Mouse (Mus musculus) stomach, adult 2 months (tissue): ENCODE data around the gene Irf2bp1. TPM values are rescaled to one million over a fixed set of nuclear protein-coding genes. Genes with fewer than 3 reads are reported as not detected.

Experiments used
- polyA plus RNA-seq: library from polyadenylated mRNA; depleted of rRNA; stranded (reverse); fragments of >200 nt; gene quantifications from 2 replicates; pipeline ENCODE4 v1.2.3, GENCODE M21; 2012; rRNA removed

Irf2bp1 gene
- polyA plus RNA-seq: 18.4 and 26.7 TPM in 2 replicates

GRCm38 (mm10) chr7:19003902-19004630 is at the start of gene Irf2bp1:
TSS of gene Irf2bp1 (plus strand) at chr7:19004044.

DNA sequence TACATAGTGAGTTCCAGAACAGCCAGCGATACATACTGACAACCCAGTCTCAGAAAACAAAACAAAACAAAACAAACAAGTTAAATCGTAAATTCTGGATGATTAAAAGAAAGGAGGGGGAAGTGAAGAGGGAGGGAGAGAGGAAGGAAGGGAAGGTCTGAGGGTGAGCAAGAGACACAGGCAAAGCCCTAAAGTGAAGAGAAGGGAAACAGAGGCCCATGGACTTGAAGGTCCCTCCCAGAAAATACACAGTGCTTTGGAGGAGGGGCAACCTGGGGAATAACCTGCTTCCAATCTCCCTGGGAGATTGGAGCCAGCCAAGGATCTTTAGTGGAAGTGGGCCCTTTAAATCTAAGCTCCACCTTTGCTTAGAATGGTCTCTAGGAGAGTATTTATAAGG is 16.7 kb upstream of the Irf2bp1 start, which contains the start of gene Nanos2:
TSS of gene Nanos2 (plus strand) at position 301 of the 400 bp plus-strand sequence.

DNA sequence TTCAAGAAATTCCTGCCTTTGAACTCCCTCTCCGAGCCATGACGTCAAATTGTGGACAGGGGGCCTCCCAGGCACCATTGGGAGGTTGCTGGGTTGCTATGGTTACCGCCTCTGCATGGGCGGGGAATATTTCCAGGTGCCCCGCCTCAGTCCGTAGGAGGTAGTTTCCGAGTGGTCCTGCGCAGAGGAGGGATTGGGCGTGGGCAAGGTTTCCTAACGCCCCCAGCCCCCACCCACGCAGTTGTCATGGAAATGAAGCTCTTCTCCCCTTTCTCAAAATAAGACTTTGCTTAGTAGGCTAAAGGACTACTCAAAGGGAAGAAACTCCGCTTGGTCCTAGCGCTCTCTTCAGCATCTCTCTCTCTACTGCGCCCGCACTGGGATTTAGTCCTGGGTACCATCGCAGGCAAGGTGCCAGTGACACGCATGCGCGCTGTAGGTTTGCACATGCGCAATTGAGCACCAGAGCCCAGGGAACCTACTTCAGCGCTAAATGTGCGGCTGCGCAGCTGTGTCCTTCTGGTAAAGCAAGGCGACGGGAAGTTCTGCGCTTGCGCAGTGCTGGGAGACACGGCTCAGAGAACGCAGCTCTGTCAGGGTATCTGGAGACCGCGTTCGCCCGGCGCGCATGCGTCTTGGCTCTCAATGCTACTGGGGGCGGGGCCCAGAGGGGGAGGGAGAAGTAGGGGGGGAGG is 13.1 kb upstream of the Irf2bp1 start, which contains the start of gene Mypop:
TSS of gene Mypop (plus strand) at position 645 of the 695 bp plus-strand sequence.

GRCm38 (mm10) chr7:19023357-19023814 is 19.5 kb downstream of the Irf2bp1 start, which contains the start of gene Foxa3:
TSS of gene Foxa3 (minus strand) at chr7:19023538.

GRCm38 (mm10) chr7:19024096-19024506 is 20.3 kb downstream of the Irf2bp1 start, which contains the start of gene Sympk:
TSS of gene Sympk (plus strand) at chr7:19024377.

GRCm38 (mm10) chr7:19054047-19054776 is 50.4 kb downstream of the Irf2bp1 start, which contains the start of gene Rsph6a:
TSS of gene Rsph6a (plus strand) at chr7:19054690.

Other genes with a start within 250 kb of the Irf2bp1 start
- gene Psg19, start 205.5 kb upstream of the Irf2bp1 start, polyA plus RNA-seq: not detected in 2 replicates
- 0.10 TPM in 1 of 2 replicates, not detected in the other for gene Psg17, start 182.4 kb upstream of the Irf2bp1 start, polyA plus RNA-seq
- gene Mill2, start 164.1 kb upstream of the Irf2bp1 start, polyA plus RNA-seq: 2.3 and 2.9 TPM in 2 replicates
- gene Pglyrp1, start 132.7 kb upstream of the Irf2bp1 start, polyA plus RNA-seq: 181 and 289 TPM in 2 replicates
- gene Ccdc61, start 93.6 kb upstream of the Irf2bp1 start, polyA plus RNA-seq: 14.5 and 18.4 TPM in 2 replicates
- gene Nova2, start 78.2 kb upstream of the Irf2bp1 start, polyA plus RNA-seq: 0.28 and 0.38 TPM in 2 replicates
- gene Nanos2, start 16.6 kb upstream of the Irf2bp1 start, polyA plus RNA-seq: not detected in 2 replicates
- 5.5 and 6.7 TPM in 2 replicates for gene Mypop, start 12.8 kb upstream of the Irf2bp1 start, polyA plus RNA-seq
- gene Foxa3, start 19.5 kb downstream of the Irf2bp1 start, polyA plus RNA-seq: 50.7 and 52.1 TPM in 2 replicates
- 47.9 and 60.8 TPM in 2 replicates for gene Sympk, start 20.3 kb downstream of the Irf2bp1 start, polyA plus RNA-seq
- 0.18 TPM in 1 of 2 replicates, not detected in the other for gene Rsph6a, start 50.6 kb downstream of the Irf2bp1 start, polyA plus RNA-seq
- gene Dmwd, start 72.2 kb downstream of the Irf2bp1 start, polyA plus RNA-seq: 21.7 and 24.0 TPM in 2 replicates
- gene Dmpk, start 79.8 kb downstream of the Irf2bp1 start, polyA plus RNA-seq: 706 and 850 TPM in 2 replicates
- gene Six5, start 90.5 kb downstream of the Irf2bp1 start, polyA plus RNA-seq: 27.1 and 28.4 TPM in 2 replicates
- gene Gm4969, start 114.3 kb downstream of the Irf2bp1 start, polyA plus RNA-seq: 0.05 and 0.11 TPM in 2 replicates
- 4.7 and 6.4 TPM in 2 replicates for gene Fbxo46, start 115.8 kb downstream of the Irf2bp1 start, polyA plus RNA-seq
- gene Qpctl, start 145.2 kb downstream of the Irf2bp1 start, polyA plus RNA-seq: 7.6 and 10.2 TPM in 2 replicates
- 3.1 and 3.8 TPM in 2 replicates for gene Snrpd2, start 145.7 kb downstream of the Irf2bp1 start, polyA plus RNA-seq
- gene Gipr, start 162.1 kb downstream of the Irf2bp1 start, polyA plus RNA-seq: 0.16 and 0.48 TPM in 2 replicates
- gene Eml2, start 172.4 kb downstream of the Irf2bp1 start, polyA plus RNA-seq: 25.7 and 35.9 TPM in 2 replicates
- 5.0 and 5.8 TPM in 2 replicates for gene Gpr4, start 208.5 kb downstream of the Irf2bp1 start, polyA plus RNA-seq
- gene Opa3, start 224.3 kb downstream of the Irf2bp1 start, polyA plus RNA-seq: 15.9 and 16.9 TPM in 2 replicates